Mouse (Mus musculus): Measurements from ENCODE around the gene Mid1. TPM values are rescaled to one million over a fixed set of nuclear protein-coding genes. Genes with fewer than 3 reads are reported as not detected.

The Mid1 gene
- polyA plus RNA-seq, 1 experiment from 2014 or later, result 11.4 TPM

DNA sequence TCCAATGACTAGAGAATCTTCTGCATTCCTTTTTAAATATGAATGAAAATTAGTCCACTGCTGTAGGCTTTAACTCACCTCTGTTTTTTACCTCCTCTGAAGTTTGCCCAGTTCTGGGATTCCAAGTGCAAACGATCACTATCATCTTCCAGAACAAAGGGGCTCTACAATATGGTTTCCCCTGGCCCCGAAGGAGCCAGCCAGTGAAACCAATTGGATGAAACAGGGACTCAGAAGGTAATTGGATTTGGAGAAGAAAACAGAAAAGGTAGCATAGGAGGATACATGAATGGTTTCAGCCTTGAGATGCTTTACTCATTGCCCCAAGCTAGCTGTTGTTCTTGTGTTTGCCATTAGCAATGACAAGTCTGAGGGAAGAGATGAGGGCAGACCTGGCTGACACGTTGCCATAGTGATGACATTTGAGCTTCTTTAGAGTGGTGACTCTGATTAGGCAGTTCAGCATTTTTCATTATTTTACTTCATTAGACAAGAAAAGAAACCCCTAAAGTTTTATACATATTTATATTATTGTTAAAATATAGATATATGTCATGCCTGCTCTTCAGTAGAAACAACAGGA lies 50.5 kb downstream of the Mid1 start:
- 0 out of 2 replicates have a peak overlapping the region, but pooled peaks have one; percentile 6 for H3K27ac ChIP-seq (replicated peaks; ENCODE audit: low read depth, low read length)
- H3K4me2 ChIP-seq (ENCODE audit: low read length), result no peak overlapping the region
- H3K36me3 ChIP-seq (ENCODE audit: control insufficient read depth, insufficient read depth, low read length), result no peaks in the 10 kb centered on the region
- no peaks in the 10 kb centered on the region for H3K4me1 ChIP-seq (ENCODE audit: control insufficient read depth, insufficient read depth, low read length)
- H3K9me3 ChIP-seq (ENCODE audit: control insufficient read depth, low read length), result no peaks in the 10 kb centered on the region
- no peaks in the 10 kb centered on the region; the same call in none of the 2 replicates for H3K27me3 ChIP-seq (ENCODE audit: control insufficient read depth, insufficient read depth, low read length)
- H3K9ac ChIP-seq (replicated peaks; ENCODE audit: low read length), result no peak overlapping the region
- no peak overlapping the region for H3K4me3 ChIP-seq (replicated peaks; ENCODE audit: low read depth, low read length)
- WGBS, result 37% methylated on average over 3 of the region's 3 CpGs
- DNase-seq, result peak; percentile 43
- no peak for ATAC-seq (ENCODE audit: low FRiP score, low TSS enrichment)

GRCm38 (mm10) chrX:169758001-169758400 lies 73.0 kb downstream of the Mid1 start:
- H3K9ac ChIP-seq (replicated peaks; ENCODE audit: low read length), result no peak overlapping the region
- DNase-seq (no peak), ATAC-seq (ENCODE audit: low FRiP score, low TSS enrichment) (no peak)
- H3K9me3 ChIP-seq (ENCODE audit: control insufficient read depth, low read length), result no peaks in the 10 kb centered on the region
- no peaks in the 10 kb centered on the region for H3K27me3 ChIP-seq (ENCODE audit: control insufficient read depth, insufficient read depth, low read length)
- H3K4me1 ChIP-seq (ENCODE audit: control insufficient read depth, insufficient read depth, low read length), result no peaks in the 10 kb centered on the region
- H3K4me2 ChIP-seq (ENCODE audit: low read length), result no peak overlapping the region
- 94% methylated on average over 3 of the region's 3 CpGs for WGBS
- no peaks in the 10 kb centered on the region for H3K36me3 ChIP-seq (ENCODE audit: control insufficient read depth, insufficient read depth, low read length)
- no peak overlapping the region for H3K27ac ChIP-seq (replicated peaks; ENCODE audit: low read depth, low read length)
- no peak overlapping the region for H3K4me3 ChIP-seq (replicated peaks; ENCODE audit: low read depth, low read length)

GRCm38 (mm10) chrX:169779535-169779934 lies 94.5 kb downstream of the Mid1 start, which contains the start of gene 4933400A11Rik:
Gene 4933400A11Rik, minus strand, starts transcription at chrX:169779635.
- no peak within 1 kb of the TSS for H3K27ac ChIP-seq (replicated peaks; ENCODE audit: low read depth, low read length)
- no peaks in the 10 kb centered on the region for H3K9me3 ChIP-seq (ENCODE audit: control insufficient read depth, low read length)
- no peak within 1 kb of the TSS for H3K9ac ChIP-seq (replicated peaks; ENCODE audit: low read length)
- no peaks in the 10 kb centered on the region for H3K36me3 ChIP-seq (ENCODE audit: control insufficient read depth, insufficient read depth, low read length)
- H3K4me1 ChIP-seq (ENCODE audit: control insufficient read depth, insufficient read depth, low read length), result no peaks in the 10 kb centered on the region
- H3K4me2 ChIP-seq (ENCODE audit: low read length), result no peak within 1 kb of the TSS
- DNase-seq, result no peak
- H3K4me3 ChIP-seq (replicated peaks; ENCODE audit: low read depth, low read length), result no peak within 1 kb of the TSS
- 90% methylated on average over 3 of the region's 3 CpGs for WGBS
- no peak for ATAC-seq (ENCODE audit: low FRiP score, low TSS enrichment)
- H3K27me3 ChIP-seq (ENCODE audit: control insufficient read depth, insufficient read depth, low read length), result no peaks in the 10 kb centered on the region; the same call in 1 of the 2 replicates

DNA sequence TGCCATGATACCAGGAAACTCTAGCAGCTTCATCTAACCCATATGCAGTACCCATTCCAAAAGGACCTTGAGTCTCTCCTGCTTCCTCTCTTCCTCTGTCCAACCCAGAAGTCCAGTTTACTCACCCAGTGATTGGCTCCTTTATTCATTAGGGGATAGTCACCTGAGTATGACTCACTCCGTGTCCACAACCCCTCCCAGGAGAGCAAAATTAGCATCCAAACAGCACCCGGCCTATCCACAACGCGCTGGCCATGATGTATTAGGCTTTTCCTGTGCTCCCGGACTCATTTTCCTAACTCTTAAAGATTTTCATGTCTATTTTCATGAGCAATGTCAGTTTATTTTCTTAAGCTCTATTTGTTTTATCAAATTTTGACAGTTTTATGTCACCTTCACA lies 104.7 kb downstream of the Mid1 start:
- ATAC-seq (ENCODE audit: low FRiP score, low TSS enrichment) (no peak), DNase-seq (no peak)
- no peaks in the 10 kb centered on the region for H3K4me1 ChIP-seq (ENCODE audit: control insufficient read depth, insufficient read depth, low read length)
- WGBS, result 82% methylated on average over 5 of the region's 5 CpGs
- H3K27me3 ChIP-seq (ENCODE audit: control insufficient read depth, insufficient read depth, low read length), result no peaks in the 10 kb centered on the region
- no peak overlapping the region for H3K27ac ChIP-seq (replicated peaks; ENCODE audit: low read depth, low read length)
- no peak overlapping the region for H3K4me2 ChIP-seq (ENCODE audit: low read length)
- H3K36me3 ChIP-seq (ENCODE audit: control insufficient read depth, insufficient read depth, low read length), result no peaks in the 10 kb centered on the region
- H3K9ac ChIP-seq (replicated peaks; ENCODE audit: low read length), result no peak overlapping the region
- no peaks in the 10 kb centered on the region for H3K9me3 ChIP-seq (ENCODE audit: control insufficient read depth, low read length)
- no peak overlapping the region for H3K4me3 ChIP-seq (replicated peaks; ENCODE audit: low read depth, low read length)

- Histone ChIP-seq H3K27ac (replicated peaks; ENCODE audit: low read depth, low read length) (no peak overlapping the region), H3K36me3 (ENCODE audit: control insufficient read depth, insufficient read depth, low read length) (no peaks in the 10 kb centered on the region), H3K9ac (replicated peaks; ENCODE audit: low read length) (no peak overlapping the region), H3K4me1 (ENCODE audit: control insufficient read depth, insufficient read depth, low read length) (no peaks in the 10 kb centered on the region), H3K9me3 (ENCODE audit: control insufficient read depth, low read length) (no peaks in the 10 kb centered on the region), H3K27me3 (ENCODE audit: control insufficient read depth, insufficient read depth, low read length) (no peaks in the 10 kb centered on the region), H3K4me2 (ENCODE audit: low read length) (no peak overlapping the region), H3K4me3 (replicated peaks; ENCODE audit: low read depth, low read length) (no peak overlapping the region)
- 16% methylated on average over 1 of the region's 1 CpGs for WGBS
- peak; percentile 31; the same call in 1 of the 2 replicates for ATAC-seq (ENCODE audit: low FRiP score, low TSS enrichment)
- DNase-seq, result no peak
Measured at GRCm38 (mm10) chrX:169792879-169793278, 107.9 kb downstream of the Mid1 start.

GRCm38 (mm10) chrX:169794421-169794820 lies 109.4 kb downstream of the Mid1 start:
- Histone ChIP-seq H3K4me3 (replicated peaks; ENCODE audit: low read depth, low read length) (no peak overlapping the region), H3K9ac (replicated peaks; ENCODE audit: low read length) (no peak overlapping the region), H3K27me3 (ENCODE audit: control insufficient read depth, insufficient read depth, low read length) (no peaks in the 10 kb centered on the region), H3K9me3 (ENCODE audit: control insufficient read depth, low read length) (no peaks in the 10 kb centered on the region), H3K27ac (replicated peaks; ENCODE audit: low read depth, low read length) (no peak overlapping the region), H3K36me3 (ENCODE audit: control insufficient read depth, insufficient read depth, low read length) (no peaks in the 10 kb centered on the region), H3K4me2 (ENCODE audit: low read length) (no peak overlapping the region), H3K4me1 (ENCODE audit: control insufficient read depth, insufficient read depth, low read length) (no peaks in the 10 kb centered on the region)
- DNase-seq (no peak), ATAC-seq (ENCODE audit: low FRiP score, low TSS enrichment) (no peak)
- WGBS, result 54% methylated on average over 4 of the region's 4 CpGs

DNA sequence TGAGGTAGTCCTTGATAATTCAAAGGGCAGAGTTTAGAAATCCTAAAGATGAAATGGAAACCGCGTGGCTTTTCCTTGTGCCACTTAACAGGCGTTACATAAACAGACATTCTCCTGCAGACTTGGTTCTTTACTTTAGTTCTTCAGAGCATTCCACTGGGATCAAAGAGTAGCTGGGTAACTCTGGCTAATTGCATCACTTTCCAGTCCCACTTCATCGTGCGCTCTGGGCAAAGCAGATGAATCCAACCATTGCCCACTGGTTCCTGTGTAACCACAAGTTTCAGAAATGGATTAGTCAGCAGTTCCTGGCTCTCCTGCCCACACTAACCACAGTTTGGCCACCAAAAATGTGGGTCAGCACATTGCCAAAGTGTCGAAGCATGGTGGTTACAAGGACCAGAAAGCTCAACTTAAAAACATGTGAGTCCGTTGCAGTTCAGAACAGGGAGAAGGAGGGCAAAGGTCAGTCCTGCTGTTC lies 109.9 kb downstream of the Mid1 start:
- DNase-seq, result no peak
- no peak for ATAC-seq (ENCODE audit: low FRiP score, low TSS enrichment)
- WGBS, result 43% methylated on average over 7 of the region's 7 CpGs

DNA sequence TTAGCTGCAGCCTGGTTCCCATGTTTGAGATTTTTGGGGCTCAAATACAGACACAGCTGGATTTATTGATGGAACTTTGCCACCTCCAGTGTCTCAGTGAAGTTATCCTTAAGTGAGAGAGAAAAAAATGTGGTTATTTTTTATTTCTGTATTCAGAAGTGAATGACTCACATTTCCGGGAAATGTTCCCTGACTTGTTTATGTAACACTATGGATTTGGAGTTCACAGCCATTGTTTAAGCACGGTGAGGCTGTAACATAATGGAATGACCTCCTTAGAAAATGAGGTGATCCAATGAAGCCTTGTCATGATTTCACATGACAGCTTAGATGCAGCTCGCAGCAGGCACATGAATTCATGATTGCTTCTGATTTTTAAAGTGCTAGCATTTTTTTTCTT lies 112.1 kb downstream of the Mid1 start:
- H3K36me3 ChIP-seq (ENCODE audit: control insufficient read depth, insufficient read depth, low read length), result no peaks in the 10 kb centered on the region
- H3K27ac ChIP-seq (replicated peaks; ENCODE audit: low read depth, low read length), result no peak overlapping the region
- H3K9ac ChIP-seq (replicated peaks; ENCODE audit: low read length), result no peak overlapping the region
- no peak overlapping the region for H3K4me2 ChIP-seq (ENCODE audit: low read length)
- 0 out of 2 replicates have a peak, but pooled peaks cover 3% of the 10 kb centered on the region for H3K4me1 ChIP-seq (ENCODE audit: control insufficient read depth, insufficient read depth, low read length)
- ATAC-seq (ENCODE audit: low FRiP score, low TSS enrichment) (no peak), DNase-seq (no peak)
- no peaks in the 10 kb centered on the region for H3K27me3 ChIP-seq (ENCODE audit: control insufficient read depth, insufficient read depth, low read length)
- WGBS, result 51% methylated on average over 3 of the region's 3 CpGs
- H3K4me3 ChIP-seq (replicated peaks; ENCODE audit: low read depth, low read length), result no peak overlapping the region
- no peaks in the 10 kb centered on the region for H3K9me3 ChIP-seq (ENCODE audit: control insufficient read depth, low read length)

More for the DNA sequence above, 109.9 kb downstream of the Mid1 start:
- H3K9ac ChIP-seq (replicated peaks; ENCODE audit: low read length), result no peak overlapping the region
- H3K9me3 ChIP-seq (ENCODE audit: control insufficient read depth, low read length), result no peaks in the 10 kb centered on the region
- no peak overlapping the region for H3K27ac ChIP-seq (replicated peaks; ENCODE audit: low read depth, low read length)
- no peaks in the 10 kb centered on the region for H3K36me3 ChIP-seq (ENCODE audit: control insufficient read depth, insufficient read depth, low read length)
- no peak overlapping the region for H3K4me2 ChIP-seq (ENCODE audit: low read length)
- H3K27me3 ChIP-seq (ENCODE audit: control insufficient read depth, insufficient read depth, low read length), result no peaks in the 10 kb centered on the region
- no peaks in the 10 kb centered on the region for H3K4me1 ChIP-seq (ENCODE audit: control insufficient read depth, insufficient read depth, low read length)
- H3K4me3 ChIP-seq (replicated peaks; ENCODE audit: low read depth, low read length), result no peak overlapping the region
